Mouse (Mus musculus): ENCODE results near the gene Foxo4. TPM values are rescaled to one million over a fixed set of nuclear protein-coding genes. Genes with fewer than 3 reads are reported as not detected.

Foxo4 gene
- total and polyA plus RNA-seq, 3 experiments, result 13.8 to 18.5 TPM; not detected in 1

- H3K27me3 ChIP-seq (ENCODE audit: control insufficient read depth in 1 of 2, insufficient read depth in 2 of 2, low read length in 2 of 2), result no peaks in the 10 kb centered on the region
- H3K36me3 ChIP-seq (ENCODE audit: control insufficient read depth in 1 of 2, insufficient read depth in 2 of 2, low read length in 2 of 2), result peaks cover 11 to 32% of the 10 kb centered on the region in 2 experiments
- H3K9ac ChIP-seq (ENCODE audit: control insufficient read depth, low read depth, low read length, poor library complexity, severe bottlenecking), result no peak overlapping the region
- peaks cover 23 to 30% of the 10 kb centered on the region in 2 experiments for H3K4me1 ChIP-seq (ENCODE audit: control insufficient read depth in 1 of 2, insufficient read depth in 2 of 2, low read length in 2 of 2)
- H3K9me3 ChIP-seq (replicated peaks; ENCODE audit: insufficient read depth, low read length), result no peaks in the 10 kb centered on the region
- no peaks in the 10 kb centered on the region for H3K79me2 ChIP-seq (ENCODE audit: control insufficient read depth, insufficient read depth, low read length, poor library complexity)
- TF ChIP-seq MAFK (IDR thresholded peaks at IDR 0.05; ENCODE audit: borderline replicate concordance, low read depth, low read length) (no peak), ZC3H11A (IDR thresholded peaks at IDR 0.05; ENCODE audit: low read depth, low read length) (peak; percentile 27; the same call in 1 of the 2 replicates), SMC3 (IDR thresholded peaks at IDR 0.05; ENCODE audit: low read depth, low read length) (peak; percentile 70), RAD21 (IDR thresholded peaks at IDR 0.05; ENCODE audit: low read depth, low read length) (peak; percentile 27), CTCF (IDR thresholded peaks at IDR 0.05 in 2 of 3, conservative IDR thresholded peaks at IDR 0.05 in 1 of 3; ENCODE audit: control insufficient read depth in 1 of 3, insufficient read depth in 1 of 3, low read depth in 2 of 3, low read length in 3 of 3, poor library complexity in 1 of 3, severe bottlenecking in 1 of 3) (peak; percentile 63 to 73 (median 65))
- H3K27ac ChIP-seq (ENCODE audit: control insufficient read depth, low read depth, low read length), result no peak overlapping the region
- H3K4me3 ChIP-seq (ENCODE audit: control insufficient read depth in 1 of 2, insufficient read depth in 1 of 2, low read depth in 2 of 2, low read length in 2 of 2), result no peak overlapping the region
- DNase-seq (ENCODE audit: low read depth, low spot score), result peak; percentile 63
These were observed 31.2 kb downstream of the Foxo4 start for GRCm38 (mm10) chrX:101285534-101285933.

GRCm38 (mm10) chrX:101285953-101286670 lies 31.8 kb downstream of the Foxo4 start:
- peaks cover 23 to 30% of the 10 kb centered on the region in 2 experiments for H3K4me1 ChIP-seq (ENCODE audit: control insufficient read depth in 1 of 2, insufficient read depth in 2 of 2, low read length in 2 of 2)
- H3K9ac ChIP-seq (ENCODE audit: control insufficient read depth, low read depth, low read length, poor library complexity, severe bottlenecking), result no peak overlapping the region
- no peaks in the 10 kb centered on the region for H3K79me2 ChIP-seq (ENCODE audit: control insufficient read depth, insufficient read depth, low read length, poor library complexity)
- no peaks in the 10 kb centered on the region for H3K27me3 ChIP-seq (ENCODE audit: control insufficient read depth in 1 of 2, insufficient read depth in 2 of 2, low read length in 2 of 2)
- no peak overlapping the region for H3K27ac ChIP-seq (ENCODE audit: control insufficient read depth, low read depth, low read length)
- TF ChIP-seq RCOR1 (IDR thresholded peaks at IDR 0.05; ENCODE audit: low read depth, low read length), result no peak
- no peak for TF ChIP-seq ZNF384 (IDR thresholded peaks at IDR 0.05; ENCODE audit: low read depth, low read length)
- TF ChIP-seq GABPA (IDR thresholded peaks at IDR 0.05; ENCODE audit: low read depth, low read length), result no peak
- no peak for TF ChIP-seq BHLHE40 (IDR thresholded peaks at IDR 0.05; ENCODE audit: borderline replicate concordance, low read depth, low read length)
- TF ChIP-seq POLR2A (IDR thresholded peaks at IDR 0.05; ENCODE audit: control insufficient read depth in 1 of 2, insufficient read depth in 1 of 2, low read depth in 1 of 2, low read length in 2 of 2, poor library complexity in 1 of 2), result no peak
- H3K4me3 ChIP-seq (ENCODE audit: control insufficient read depth in 1 of 2, insufficient read depth in 1 of 2, low read depth in 2 of 2, low read length in 2 of 2), result no peak overlapping the region
- peaks cover 13 to 36% of the 10 kb centered on the region in 2 experiments for H3K36me3 ChIP-seq (ENCODE audit: control insufficient read depth in 1 of 2, insufficient read depth in 2 of 2, low read length in 2 of 2)
- no peaks in the 10 kb centered on the region for H3K9me3 ChIP-seq (replicated peaks; ENCODE audit: insufficient read depth, low read length)
- no peak for DNase-seq (ENCODE audit: low read depth, low spot score)

- no peak overlapping the region for H3K4me3 ChIP-seq (ENCODE audit: control insufficient read depth in 1 of 2, insufficient read depth in 1 of 2, low read depth in 2 of 2, low read length in 2 of 2)
- peak; percentile 85 for DNase-seq (ENCODE audit: low read depth, low spot score)
- TF ChIP-seq ETS1 (IDR thresholded peaks at IDR 0.05; ENCODE audit: low read depth, low read length), result peak; percentile 85
- no peak for TF ChIP-seq CHD1 (IDR thresholded peaks at IDR 0.05; ENCODE audit: low read depth, low read length)
- TF ChIP-seq TAL1 (IDR thresholded peaks at IDR 0.05; ENCODE audit: low read length), result peak; percentile 97
- no peak for TF ChIP-seq RAD21 (IDR thresholded peaks at IDR 0.05; ENCODE audit: low read depth, low read length)
- TF ChIP-seq BHLHE40 (IDR thresholded peaks at IDR 0.05; ENCODE audit: borderline replicate concordance, low read depth, low read length), result peak; percentile 87; the same call in 1 of the 2 replicates
- TF ChIP-seq ELF1 (IDR thresholded peaks at IDR 0.05; ENCODE audit: low read depth, low read length), result no peak
- TF ChIP-seq MYB (IDR thresholded peaks at IDR 0.05; ENCODE audit: low read depth, low read length), result no peak
- TF ChIP-seq GATA1 (IDR thresholded peaks at IDR 0.05; ENCODE audit: low read depth, low read length), result peak; percentile 96
- TF ChIP-seq TBP (IDR thresholded peaks at IDR 0.05; ENCODE audit: low read depth, low read length), result no peak
- peak; percentile 78; the same call in 1 of the 2 replicates for TF ChIP-seq MAZ (IDR thresholded peaks at IDR 0.05; ENCODE audit: low read depth, low read length)
- TF ChIP-seq ZKSCAN1 (IDR thresholded peaks at IDR 0.05; ENCODE audit: low read depth, low read length), result no peak
- no peak for TF ChIP-seq USF2 (IDR thresholded peaks at IDR 0.05; ENCODE audit: borderline replicate concordance in 1 of 2, insufficient read depth in 1 of 2, low read depth in 1 of 2, low read length in 2 of 2)
- peak; percentile 85 for TF ChIP-seq MAX (IDR thresholded peaks at IDR 0.05; ENCODE audit: low read length)
- TF ChIP-seq E2F4 (IDR thresholded peaks at IDR 0.05; ENCODE audit: borderline replicate concordance, low read depth, low read length), result no peak
- no peak for TF ChIP-seq POLR2AphosphoS2 (IDR thresholded peaks at IDR 0.05; ENCODE audit: low read length)
- TF ChIP-seq SIN3A (IDR thresholded peaks at IDR 0.05; ENCODE audit: low read length), result peak; percentile 75
- peak; percentile 85 for TF ChIP-seq RCOR1 (IDR thresholded peaks at IDR 0.05; ENCODE audit: low read depth, low read length)
- TF ChIP-seq NELFE (IDR thresholded peaks at IDR 0.05; ENCODE audit: low read depth, low read length), result no peak
- TF ChIP-seq SMC3 (IDR thresholded peaks at IDR 0.05; ENCODE audit: low read depth, low read length), result no peak
These were observed 33.2 kb downstream of the Foxo4 start for GRCm38 (mm10) chrX:101287543-101287942.

More at GRCm38 (mm10) chrX:101287543-101287942, 33.2 kb downstream of the Foxo4 start:
- no peaks in the 10 kb centered on the region for H3K27me3 ChIP-seq (ENCODE audit: control insufficient read depth in 1 of 2, insufficient read depth in 2 of 2, low read length in 2 of 2)
- no peaks in the 10 kb centered on the region for H3K9me3 ChIP-seq (replicated peaks; ENCODE audit: insufficient read depth, low read length)
- peak overlapping the region; percentile 86 for H3K27ac ChIP-seq (ENCODE audit: control insufficient read depth, low read depth, low read length)
- H3K79me2 ChIP-seq (ENCODE audit: control insufficient read depth, insufficient read depth, low read length, poor library complexity), result no peaks in the 10 kb centered on the region
- no peak overlapping the region for H3K9ac ChIP-seq (ENCODE audit: control insufficient read depth, low read depth, low read length, poor library complexity, severe bottlenecking)
- H3K4me1 ChIP-seq (ENCODE audit: control insufficient read depth in 1 of 2, insufficient read depth in 2 of 2, low read length in 2 of 2), result peaks cover 23 to 30% of the 10 kb centered on the region in 2 experiments
- peaks cover 13 to 36% of the 10 kb centered on the region in 2 experiments for H3K36me3 ChIP-seq (ENCODE audit: control insufficient read depth in 1 of 2, insufficient read depth in 2 of 2, low read length in 2 of 2)
